Mouse (Mus musculus): Measurements from ENCODE around the gene Hoxc12. TPM values are rescaled to one million over a fixed set of nuclear protein-coding genes. Genes with fewer than 3 reads are reported as not detected.

Hoxc12 gene
- total RNA-seq (2021), result not detected

DNA sequence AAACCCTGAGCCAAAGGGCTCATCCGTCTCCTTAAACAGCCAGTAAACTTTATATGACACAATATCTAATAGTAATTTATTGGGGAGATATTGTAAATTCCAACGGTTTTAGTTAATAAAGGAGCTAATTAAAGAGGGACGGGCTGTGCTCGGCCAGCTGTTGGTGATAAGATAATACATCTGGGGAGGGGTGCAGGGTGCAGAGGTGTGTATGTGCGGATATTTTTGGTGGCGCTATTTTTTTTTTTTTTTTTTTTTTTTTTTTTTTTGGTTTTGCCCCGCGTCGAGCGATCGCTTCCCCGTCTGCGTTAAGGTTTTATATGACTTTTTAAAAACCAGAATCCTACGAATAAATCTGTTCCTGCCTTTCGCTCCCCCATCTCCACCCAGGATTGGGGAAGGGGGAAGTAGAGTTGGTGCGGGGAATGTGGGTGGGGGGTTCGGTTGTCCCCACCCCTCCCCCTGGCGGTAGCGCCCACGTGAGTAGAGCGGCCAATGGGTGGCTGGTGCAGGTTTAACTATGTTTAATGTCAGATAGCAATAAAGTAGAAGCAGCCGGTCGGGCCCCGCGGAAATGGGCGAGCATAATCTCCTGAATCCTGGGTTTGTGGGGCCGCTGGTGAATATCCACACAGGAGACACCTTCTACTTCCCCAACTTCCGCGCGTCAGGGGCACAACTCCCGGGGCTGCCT is at the start of gene Hoxc12:
Hoxc12 (plus strand) TSS at position 479 of the 694 bp plus-strand sequence.
- DNase-seq, result no peak

DNA sequence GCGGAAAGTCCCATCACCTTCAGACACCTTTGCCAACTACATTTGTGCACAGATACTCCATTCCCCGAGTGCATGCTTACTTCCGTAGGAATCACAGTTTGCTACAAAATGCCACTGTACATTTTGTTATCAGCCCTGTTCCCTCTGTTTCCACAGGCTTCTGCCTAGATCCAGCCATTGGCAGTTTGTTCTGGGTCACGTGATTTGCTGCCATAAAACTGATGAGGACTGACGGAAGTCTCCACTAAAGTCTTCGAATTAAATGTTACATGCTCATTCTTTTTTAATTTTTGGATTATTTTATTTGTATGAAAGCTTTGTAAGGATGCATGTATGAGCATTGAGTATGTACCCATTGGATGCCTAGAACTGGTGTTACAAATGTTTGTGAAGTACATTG is 41.4 kb upstream of the Hoxc12 start:
- no peak for DNase-seq

DNA sequence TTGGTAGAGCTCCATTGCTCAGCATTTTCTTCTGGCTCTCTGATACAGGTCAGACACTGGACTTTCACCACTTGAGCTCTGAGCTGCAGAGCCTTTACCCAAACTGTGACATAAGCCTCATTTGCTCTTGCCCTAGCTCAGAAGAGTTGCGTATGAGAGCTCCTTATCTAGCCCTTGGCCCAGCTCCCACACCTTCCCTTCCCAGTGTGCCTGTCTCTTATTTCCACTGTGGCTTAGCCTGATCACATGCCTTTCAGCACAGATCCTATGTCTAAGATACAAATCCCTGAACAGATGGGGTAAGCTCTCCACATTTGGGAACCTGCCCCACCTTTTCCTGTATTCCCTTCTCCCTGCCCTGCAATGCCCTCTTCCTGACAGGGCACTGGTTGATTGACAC is 31.6 kb upstream of the Hoxc12 start:
- no peak for DNase-seq

DNA sequence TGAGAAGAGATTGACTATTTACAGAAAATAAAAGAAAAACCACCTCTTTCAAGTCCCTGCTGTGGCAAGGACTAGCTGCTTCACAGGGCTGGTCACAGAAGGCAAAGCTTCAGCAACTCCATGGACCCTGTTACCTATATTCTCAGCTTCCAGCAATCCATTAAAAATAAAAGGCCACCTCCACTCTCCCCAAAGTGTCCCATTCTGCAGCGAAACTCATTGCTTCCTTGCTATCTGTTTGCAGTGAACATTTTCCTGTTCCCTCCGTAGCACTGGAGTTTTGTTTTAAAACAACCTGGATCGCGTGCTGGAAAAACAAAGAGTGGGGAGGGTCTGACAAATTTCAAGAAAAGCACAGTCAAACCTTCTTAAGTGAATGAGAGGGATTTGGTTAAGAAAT is 27.0 kb upstream of the Hoxc12 start:
- DNase-seq, result no peak

DNA sequence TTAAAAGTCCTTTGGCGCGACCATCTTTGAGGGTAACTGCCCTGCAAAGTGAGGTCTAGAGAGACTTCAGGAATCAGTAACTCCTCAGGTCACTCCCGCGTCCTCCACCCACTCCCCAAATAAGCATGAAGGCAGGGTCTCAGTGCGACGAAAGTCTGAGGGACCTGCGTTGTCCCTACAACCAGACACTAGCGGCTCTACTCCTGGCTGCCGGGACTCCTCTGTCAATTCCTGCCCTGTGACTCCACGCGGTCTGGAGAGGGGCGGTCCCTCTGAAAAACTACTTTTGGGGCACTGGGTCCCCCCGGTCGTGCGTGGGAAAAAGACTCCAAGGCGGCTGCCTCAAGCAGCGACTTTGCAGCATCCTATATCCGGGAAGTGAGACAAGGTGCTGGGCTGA is 26.5 kb upstream of the Hoxc12 start:
- no peak for DNase-seq

DNA sequence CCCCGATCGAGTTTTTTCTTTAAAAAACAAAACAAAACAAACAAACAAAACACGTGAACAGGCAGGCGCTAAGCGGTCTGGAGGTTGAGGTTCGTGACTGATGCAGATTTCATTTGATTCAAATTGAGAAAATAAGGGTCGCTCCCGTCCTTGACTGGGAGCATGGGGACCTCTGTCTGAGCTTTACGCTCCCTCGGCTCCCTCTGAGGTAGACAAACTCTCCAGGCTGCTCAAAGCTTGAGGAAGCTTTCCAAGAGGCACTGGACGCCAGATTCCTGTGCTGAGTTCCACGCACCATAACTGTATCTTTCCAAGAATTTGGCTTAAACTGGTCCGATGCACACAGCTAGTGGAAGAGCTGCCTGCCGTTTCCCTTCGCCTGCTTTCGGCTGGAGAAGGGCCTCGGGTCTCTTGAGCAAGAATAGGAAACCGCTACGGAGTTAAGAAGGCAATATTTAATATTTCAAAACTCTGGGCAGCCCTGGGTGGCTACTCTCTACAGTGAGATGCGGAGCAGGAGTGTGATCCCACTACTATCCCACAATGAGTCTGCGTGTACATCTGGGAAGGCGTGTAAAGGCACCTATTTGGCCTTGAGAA is 26.0 kb upstream of the Hoxc12 start:
- no peak for DNase-seq

DNA sequence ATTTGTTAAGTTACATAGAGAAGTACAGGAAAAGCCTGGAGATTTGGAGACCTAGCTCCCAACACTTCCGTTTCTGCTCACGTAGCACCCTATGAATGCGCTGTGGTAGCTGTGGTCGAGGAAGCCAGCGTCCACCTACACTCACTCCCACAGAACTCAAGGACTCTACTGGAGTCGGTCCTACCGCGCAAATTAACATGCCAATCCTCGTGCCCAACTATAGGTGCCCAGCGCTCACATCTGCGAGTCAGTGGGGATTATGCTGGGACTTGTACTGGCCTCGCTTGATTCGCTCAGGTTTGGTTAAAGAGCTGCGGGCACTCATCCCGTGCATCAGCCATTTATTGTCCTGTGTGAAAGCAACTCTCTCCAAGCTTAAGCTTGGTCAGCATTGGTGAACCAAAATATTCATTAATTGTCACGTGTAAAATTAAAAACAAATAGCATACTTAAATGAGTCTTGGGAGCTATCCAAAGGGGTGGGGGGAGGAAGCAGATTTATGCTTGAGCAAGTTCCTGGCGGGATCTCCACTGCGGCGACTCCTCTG is 23.4 kb upstream of the Hoxc12 start:
- no peak for DNase-seq

DNA sequence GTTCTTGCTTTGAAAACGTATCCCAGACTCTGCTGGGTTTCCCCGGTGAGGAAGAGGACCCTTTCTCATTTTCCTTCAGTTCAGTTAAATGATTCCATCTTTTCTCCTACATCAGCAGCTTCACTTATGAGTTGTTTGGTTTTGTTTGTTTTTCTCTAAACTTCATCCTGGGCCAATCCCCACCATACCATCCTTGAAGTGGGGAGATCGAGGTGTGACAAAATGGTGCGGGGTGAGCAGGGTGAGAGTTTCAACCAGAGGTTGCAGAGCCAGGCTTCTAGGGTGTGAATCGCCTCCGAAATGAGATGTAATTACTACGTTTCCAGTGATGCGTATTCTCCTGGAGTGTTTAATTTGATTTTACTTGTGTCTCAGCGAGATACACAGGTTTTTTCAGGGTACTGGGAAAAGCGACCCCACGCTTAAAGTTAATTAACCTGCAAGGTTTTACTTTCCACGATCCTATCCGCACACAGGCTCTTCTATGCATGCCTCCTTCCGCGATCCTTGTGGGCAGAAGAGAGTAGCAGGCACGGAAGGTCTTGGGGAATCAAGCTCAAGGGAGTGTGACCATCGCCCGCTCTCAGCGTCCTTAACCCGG is 18.5 kb upstream of the Hoxc12 start:
- DNase-seq, result no peak

DNA sequence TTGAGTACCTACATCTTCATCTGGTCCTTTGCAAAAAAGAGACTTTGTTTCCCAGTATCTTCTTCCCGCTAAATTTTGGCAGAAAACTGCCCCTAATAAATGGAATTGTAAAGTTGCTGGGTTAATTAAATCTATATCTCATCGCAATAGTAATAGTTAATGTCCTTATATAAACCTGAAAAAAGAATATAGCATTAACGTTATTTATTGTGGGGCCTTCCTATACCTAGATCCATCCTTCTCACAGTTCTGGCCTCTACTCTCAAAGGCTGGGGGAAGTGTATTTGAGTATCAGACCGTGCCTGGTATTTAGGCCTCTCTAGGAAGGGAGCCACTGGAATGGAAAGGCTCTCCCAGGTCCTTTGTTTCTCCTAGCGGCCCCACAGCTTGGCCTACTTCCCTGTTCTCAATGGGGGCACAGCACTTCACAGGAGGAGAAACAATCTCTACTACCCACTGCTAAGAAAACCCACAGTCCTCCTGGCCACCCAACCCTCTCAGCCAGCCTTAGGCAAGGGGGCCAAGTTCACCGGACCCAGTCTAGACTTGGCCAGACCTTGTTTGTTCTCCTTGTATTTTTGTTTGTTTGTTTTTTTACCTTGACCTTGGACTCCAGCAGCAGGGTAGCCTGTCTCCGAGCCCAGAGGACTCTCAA is 17.8 kb upstream of the Hoxc12 start:
- DNase-seq, result no peak

DNA sequence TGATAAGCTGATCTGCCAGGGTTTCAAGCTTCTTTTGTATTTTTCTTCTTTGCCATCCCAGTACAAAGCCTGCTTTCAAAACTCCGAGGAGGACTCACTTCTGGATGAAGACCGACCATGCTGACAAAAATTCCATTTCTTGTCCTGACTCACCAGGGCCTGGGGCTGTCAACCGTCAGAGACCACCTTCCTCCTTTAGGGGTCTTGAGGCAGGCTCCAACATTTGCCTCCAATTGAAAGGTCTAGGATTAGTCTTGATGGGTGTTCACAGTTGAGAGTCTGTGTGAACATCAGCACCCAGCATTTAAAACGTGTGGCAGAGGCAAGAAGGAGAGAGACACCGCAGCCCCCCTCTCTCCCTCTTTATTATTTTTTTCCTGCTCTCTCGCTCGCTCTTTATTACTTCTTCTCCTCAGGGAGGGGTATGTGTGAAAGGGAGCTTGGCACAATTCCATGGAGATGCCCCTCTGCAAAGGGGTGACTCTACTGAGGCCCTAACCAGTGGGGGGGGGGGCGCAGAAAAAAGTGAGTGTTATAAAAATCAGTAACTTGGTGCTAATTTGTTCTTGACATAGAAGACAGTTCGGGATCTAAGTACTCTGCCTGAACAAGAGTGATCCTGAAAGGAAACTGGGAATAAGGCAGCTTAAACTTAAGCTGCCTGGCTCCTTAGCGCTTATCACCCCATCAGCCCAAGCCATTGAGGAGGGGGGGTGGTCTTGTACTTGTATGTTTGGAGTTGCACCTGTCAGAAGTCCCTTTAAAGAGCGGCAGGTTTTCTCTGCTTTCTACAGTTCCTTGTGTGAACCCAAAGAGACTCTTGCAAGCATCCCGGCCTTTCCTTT is 17.0 kb upstream of the Hoxc12 start:
- no peak for DNase-seq

DNA sequence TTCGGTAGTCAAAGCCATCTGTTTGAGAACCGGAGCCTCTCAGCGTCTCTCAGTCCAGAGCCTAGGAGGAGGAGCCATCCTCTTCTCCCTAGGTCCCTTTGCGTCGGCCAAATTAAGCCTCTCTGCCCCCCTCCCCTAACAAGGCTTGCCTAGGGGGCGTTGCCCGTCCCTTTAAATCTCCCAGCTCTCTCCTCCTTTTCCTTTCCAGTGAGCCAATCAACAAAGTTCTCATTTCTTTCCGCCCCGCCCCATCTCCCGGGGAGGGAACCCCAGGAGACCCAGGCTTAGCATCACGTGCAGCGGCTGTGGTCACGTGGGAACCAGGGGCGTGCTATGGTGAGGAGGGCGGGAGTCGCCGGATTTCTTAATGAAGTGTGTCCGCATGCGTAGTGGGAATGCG is 15.9 kb upstream of the Hoxc12 start:
- peak; percentile 45 for DNase-seq

DNA sequence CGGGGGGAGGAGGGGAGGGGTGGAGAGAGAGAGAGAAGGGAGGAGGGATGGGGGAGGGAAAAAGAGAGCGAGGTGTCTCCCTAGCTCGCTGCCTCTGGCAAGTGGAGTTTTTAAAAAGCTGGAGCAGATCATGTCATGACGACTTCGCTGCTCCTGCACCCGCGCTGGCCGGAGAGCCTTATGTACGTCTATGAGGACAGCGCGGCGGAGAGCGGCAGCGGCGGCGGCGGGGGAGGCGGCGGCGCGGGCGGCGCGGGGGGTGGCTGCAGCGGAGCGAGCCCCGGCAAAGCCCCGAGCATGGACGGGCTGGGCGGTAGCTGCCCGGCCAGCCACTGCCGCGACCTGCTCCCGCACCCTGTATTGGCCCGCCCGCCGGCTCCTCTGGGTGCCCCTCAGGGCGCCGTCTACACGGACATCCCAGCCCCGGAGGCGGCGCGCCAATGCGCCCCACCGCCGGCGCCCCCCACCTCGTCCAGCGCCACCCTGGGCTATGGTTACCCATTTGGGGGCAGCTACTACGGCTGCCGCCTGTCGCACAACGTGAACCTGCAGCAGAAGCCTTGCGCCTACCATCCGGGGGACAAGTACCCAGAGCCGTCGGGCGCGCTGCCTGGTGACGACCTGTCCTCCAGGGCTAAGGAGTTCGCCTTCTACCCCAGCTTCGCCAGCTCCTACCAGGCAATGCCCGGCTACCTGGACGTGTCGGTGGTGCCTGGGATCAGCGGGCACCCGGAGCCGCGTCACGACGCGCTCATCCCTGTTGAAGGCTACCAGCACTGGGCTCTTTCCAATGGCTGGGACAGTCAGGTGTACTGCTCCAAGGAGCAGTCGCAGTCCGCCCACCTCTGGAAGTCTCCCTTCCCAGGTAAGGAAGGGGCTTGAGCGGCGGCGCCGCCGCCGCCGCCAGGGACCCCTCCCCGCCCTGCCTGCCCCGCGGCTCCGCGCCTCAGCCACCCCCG is 15.2 kb upstream of the Hoxc12 start, which contains the start of gene Hoxc13:
Hoxc13 (plus strand) TSS at position 51 of the 959 bp plus-strand sequence.
- no peak for DNase-seq

DNA sequence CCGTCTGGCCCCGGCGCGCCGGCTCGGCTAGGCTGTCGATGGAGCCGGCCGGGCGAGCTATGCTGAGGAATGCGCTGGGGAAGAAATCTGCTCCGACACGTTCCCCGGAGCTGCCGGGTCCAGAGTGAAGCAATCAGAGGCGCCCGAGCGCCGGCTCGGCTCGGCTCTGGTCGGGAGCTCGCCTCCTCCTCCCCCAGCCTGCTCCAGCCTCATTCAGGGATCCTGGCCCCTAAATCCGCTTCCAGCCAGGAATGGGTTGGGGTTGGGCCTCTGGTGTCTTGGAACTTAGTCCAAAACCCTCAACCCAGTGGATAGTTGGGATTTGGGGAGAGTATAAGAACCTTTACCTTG is 14.6 kb upstream of the Hoxc12 start:
- peak; percentile 24 for DNase-seq

DNA sequence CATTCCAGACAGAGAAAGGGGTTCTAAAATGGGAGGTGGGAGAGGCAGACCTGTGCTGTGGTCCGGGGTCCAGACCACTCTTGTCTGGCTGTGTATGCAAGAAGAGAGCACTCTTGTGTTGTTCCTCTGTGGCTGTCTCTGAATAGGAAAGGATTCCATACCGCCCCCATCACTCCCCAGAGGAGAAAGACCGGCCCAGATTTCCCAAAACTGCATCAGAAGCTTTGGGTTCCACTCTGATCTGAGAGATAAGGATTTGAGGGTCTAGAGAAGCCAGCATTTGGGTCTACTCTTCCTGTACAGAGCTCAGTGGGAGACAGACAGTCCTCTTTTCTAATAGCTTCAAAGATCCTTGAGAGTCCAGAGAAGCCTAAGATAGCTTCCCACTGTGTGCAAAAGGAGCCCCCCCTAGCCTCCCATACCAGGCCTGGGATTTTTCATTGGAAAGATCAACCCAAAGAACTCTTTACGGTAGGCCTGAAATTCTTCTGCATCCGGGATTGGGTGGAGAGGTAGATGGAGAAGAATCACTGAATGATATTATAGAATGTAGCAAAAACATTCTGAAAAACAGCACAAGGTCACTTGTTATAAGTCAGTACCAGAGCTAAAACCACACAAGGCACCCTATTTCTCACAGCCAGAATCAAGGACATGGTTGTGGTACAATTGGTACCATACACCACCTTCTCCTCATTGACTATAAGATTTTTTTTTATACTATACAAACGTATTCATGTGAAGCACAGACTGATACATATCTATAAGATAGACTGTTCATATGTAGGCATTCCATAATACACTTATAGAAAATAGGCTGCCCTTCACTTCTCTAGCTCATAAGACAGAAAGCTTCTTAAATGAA is 13.7 kb upstream of the Hoxc12 start:
- DNase-seq, result no peak

DNA sequence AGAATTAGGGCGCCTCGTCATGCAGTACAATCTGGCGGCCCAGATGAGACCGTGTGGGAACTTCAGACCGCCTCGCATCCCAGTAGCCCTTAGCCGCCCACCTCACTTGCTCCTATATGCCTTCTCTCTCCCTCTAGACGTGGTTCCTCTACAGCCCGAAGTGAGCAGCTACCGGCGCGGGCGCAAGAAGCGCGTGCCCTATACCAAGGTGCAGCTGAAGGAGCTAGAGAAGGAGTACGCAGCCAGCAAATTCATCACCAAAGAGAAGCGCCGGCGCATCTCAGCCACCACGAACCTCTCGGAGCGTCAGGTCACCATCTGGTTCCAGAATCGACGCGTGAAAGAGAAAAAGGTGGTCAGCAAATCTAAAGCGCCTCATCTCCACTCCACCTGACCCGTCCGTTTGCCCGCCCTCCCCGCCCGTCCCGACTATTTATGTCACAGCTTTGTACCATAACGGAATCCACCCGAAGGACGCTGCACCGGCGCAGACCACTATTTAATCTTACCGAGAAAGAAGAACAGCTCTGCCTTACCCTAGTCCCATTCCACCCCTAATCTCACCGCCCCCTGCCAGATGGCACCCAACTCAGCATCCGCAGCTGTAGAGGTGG is 9.4 kb upstream of the Hoxc12 start:
- DNase-seq, result no peak

DNA sequence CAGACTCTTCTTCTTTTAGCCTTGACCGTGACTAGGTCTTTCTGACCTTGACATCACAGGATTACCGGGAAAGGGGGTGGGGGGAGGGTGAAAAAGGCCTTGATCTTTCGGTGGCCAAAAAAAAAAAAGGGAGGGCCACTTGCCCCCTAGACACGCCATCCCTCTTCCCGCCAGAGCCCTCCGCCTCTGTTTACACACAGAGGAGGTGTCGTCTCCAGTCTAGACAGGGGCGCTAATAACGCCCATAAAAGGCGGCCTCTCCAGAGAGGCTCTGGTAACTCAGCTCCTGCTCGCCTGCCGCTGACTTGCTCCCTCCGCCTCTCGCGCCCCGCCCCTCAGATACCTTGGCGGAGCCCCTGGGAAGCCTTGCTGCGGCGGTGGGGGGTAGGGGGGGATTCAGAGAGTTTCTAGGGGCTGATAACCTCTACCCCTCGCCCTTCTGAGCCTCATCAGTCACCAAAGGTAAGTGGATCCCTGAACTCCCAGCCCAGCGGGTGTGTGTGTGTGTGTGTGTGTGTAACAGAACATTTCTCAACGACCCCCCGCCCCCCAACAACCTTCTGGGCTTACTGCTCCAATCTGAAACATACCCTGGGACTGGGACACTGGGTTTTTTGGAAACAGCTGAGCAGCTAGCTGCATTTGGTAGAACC is 4.7 kb upstream of the Hoxc12 start:
- DNase-seq, result no peak

DNA sequence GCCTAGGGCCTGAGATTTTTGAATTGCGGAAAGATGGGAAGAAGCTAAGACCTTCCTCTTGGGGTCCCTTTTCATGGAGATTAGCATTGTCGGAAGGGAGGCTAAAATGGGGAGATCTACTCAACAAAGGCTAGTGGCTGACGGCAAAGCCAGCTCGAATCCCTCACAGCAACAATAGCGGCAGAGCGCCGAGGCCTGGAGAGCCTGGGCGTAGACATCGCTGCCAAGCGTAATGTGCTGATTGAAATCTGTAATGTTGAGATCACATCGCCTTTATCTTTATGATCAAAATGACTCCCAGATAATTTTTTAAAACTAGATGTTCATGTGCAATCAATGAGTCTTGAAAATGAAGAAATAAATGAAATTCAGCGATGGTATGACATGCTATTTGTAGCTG is 2.1 kb upstream of the Hoxc12 start:
- no peak for DNase-seq

DNA sequence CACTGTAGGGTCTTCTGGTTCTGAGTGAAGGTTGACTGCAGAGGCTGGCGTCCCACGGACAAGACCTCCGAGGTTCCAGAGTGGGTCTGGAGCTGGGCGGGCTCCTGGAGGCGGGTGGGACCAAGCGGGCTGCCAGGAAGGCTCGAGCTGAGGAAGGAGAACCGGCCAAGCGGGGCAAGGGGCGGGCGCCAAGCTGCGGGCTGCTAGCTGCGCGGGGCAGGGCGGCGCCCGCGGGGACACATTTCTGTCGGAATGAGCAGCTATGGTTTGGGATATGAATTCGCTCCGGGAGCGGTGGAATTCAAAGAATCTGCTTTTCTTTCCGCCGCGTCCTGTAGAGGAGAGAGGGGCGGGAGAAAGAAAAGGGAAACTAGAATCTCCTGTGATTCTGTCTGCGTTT is 1.7 kb upstream of the Hoxc12 start:
- DNase-seq, result no peak

DNA sequence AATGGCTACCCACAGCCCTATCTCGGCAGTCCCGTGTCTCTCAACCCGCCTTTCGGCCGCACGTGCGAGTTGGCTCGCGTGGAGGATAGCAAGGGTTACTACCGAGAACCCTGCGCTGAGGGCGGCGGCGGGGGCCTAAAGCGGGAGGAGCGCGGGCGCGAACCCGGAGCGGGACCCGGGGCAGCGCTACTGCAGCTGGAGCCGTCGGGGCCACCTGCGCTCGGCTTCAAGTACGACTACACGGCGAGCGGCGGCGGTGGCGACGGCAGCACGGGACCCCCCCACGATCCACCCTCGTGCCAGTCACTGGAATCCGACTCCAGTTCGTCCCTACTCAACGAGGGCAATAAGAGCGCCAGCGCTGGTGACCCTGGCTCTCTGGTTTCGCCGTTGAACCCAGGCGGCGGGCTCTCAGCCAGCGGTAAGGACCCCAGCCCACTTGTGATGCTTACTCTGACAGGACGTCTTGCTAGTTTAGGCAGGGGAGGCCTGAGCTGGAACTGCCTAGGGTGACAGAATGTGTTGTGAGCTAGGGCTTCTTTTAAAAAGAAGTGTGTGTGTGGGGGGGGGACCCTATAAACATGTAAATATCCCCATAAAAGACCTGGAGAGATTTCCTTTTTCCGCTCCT is 594 bp downstream of the Hoxc12 start:
- DNase-seq, result no peak

Data from heart, postnatal 4 days (tissue).